Mouse (Mus musculus) kidney, adult 2 months (tissue): Measurements from ENCODE around the gene Gm26620.

Experiments
- CTCF ChIP-seq: fragments of 200-500 bp; conservative IDR thresholded peaks from 2 replicates; pipeline ENCODE4 v1.5.1; 2011; ENCODE audit warnings: low read depth, mild to moderate bottlenecking, control low read depth, low read length, moderate library complexity, mixed read lengths; ENCODE audit not compliant: insufficient read depth, insufficient read length
- POLR2A ChIP-seq: fragments of 200-500 bp; IDR thresholded peaks from one replicate; pipeline ENCODE4 v1.6.1; 2011; ENCODE audit warnings: low read depth, low read length, control low read depth

GRCm38 (mm10) chr1:170839685-170840084 is 45.2 kb upstream of the Gm26620 start:
- 0 out of 2 replicates have a peak, but pooled peaks have one; percentile 16 for TF ChIP-seq CTCF
- TF ChIP-seq POLR2A = no peak
